Mouse (Mus musculus) heart, embryonic 13.5 days (tissue): ENCODE measurements around the gene Srl. TPM values are rescaled to one million over a fixed set of nuclear protein-coding genes. Genes with fewer than 3 reads are reported as not detected.
A peak's percentile ranks its signal among the peaks of the same experiment; 100 is the strongest.

ENCODE experiments used
- ATAC-seq: fragments of 200-750 bp; cut with Nextera tagmentation; 2 replicates; pipeline ENCODE4 v1.8.0; 2017; ENCODE audit warnings: moderate TSS enrichment; ENCODE audit not compliant: insufficient number of reproducible peaks, low FRiP score, low TSS enrichment; ENCODE audit errors: extremely low read depth
- H3K27ac ChIP-seq: fragments of 300-500 bp; sonication (generic); replicated peaks from 2 replicates; pipeline ENCODE4 v1.5.1; 2015; ENCODE audit warnings: moderate library complexity, mild to moderate bottlenecking, inconsistent platforms
- H3K27me3 ChIP-seq: fragments of 300-500 bp; sonication (generic); replicated peaks from 2 replicates; pipeline ENCODE4 v1.6.1; 2015; ENCODE audit warnings: mild to moderate bottlenecking, inconsistent platforms
- H3K36me3 ChIP-seq: fragments of 300-500 bp; sonication (generic); 2 replicates; pipeline ENCODE4 v1.6.1; 2015; ENCODE audit warnings: mild to moderate bottlenecking, inconsistent platforms
- H3K4me1 ChIP-seq: fragments of 300-500 bp; sonication (generic); 2 replicates; pipeline ENCODE4 v1.6.1; 2015; ENCODE audit warnings: inconsistent platforms
- H3K4me2 ChIP-seq: fragments of 300-500 bp; sonication (generic); 2 replicates; pipeline ENCODE4 v1.6.1; 2015; ENCODE audit warnings: inconsistent platforms, mild to moderate bottlenecking, moderate library complexity
- H3K4me3 ChIP-seq: fragments of 300-500 bp; sonication (generic); 2 replicates; pipeline ENCODE4 v1.5.1; 2015; ENCODE audit warnings: moderate library complexity, mild to moderate bottlenecking, inconsistent platforms
- H3K9ac ChIP-seq: fragments of 300-500 bp; sonication (generic); 2 replicates; pipeline ENCODE4 v1.6.1; 2015; ENCODE audit warnings: inconsistent platforms, mild to moderate bottlenecking, moderate library complexity
- H3K9me3 ChIP-seq: fragments of 300-500 bp; sonication (generic); 2 replicates; pipeline ENCODE4 v1.6.1; 2016; ENCODE audit warnings: inconsistent platforms
- WGBS: fragments of 180-500 bp; shearing (Covaris S2); methylation state at CpG from one replicate; pipeline ENCODE4 v1.1.7; 2015; ENCODE audit warnings: mixed read lengths; 5-methylcytosine and 5-hydroxymethylcytosine counted together
- polyA plus RNA-seq: library from polyadenylated mRNA; unstranded; fragments of >200 nt; fragmentation: Nextera tagmentation; extraction: Ambion mirVana; gene quantifications from 2 replicates; pipeline ENCODE4 v1.2.1, GENCODE M21; 2015

The Srl gene
- polyA plus RNA-seq, 1 experiment from 2014 or later, result 177 TPM

DNA sequence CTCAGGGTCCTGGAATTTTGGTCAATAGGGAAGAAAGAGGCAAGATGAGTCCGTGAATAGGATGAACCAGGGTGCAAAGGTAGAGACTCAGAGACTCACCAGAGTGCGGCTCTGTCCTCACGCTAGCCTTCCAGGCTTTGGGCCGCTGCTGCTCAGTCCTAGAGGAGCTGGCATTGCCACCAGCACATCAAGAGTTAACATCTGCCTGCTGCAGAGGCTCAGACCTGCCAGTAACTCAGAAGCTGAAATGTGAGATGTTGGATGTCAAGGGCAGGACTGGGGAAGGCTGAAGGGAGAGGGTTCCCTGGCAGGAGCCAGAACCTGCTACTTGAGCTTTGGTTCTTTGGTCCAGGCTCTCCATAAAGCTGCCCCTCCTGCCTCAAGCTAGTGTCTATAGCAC, 29.1 kb upstream of the Srl start:
- peaks cover 10% of the 10 kb centered on the region for H3K4me1 ChIP-seq
- peak overlapping the region; percentile 44 for H3K9ac ChIP-seq
- H3K27ac ChIP-seq, result no peak overlapping the region
- H3K9me3 ChIP-seq, result no peaks in the 10 kb centered on the region
- WGBS, result 47% methylated on average over 4 of the region's 4 CpGs
- no peak for ATAC-seq
- no peak overlapping the region for H3K4me3 ChIP-seq
- no peaks in the 10 kb centered on the region for H3K27me3 ChIP-seq
- no peak overlapping the region for H3K4me2 ChIP-seq
- no peaks in the 10 kb centered on the region for H3K36me3 ChIP-seq

DNA sequence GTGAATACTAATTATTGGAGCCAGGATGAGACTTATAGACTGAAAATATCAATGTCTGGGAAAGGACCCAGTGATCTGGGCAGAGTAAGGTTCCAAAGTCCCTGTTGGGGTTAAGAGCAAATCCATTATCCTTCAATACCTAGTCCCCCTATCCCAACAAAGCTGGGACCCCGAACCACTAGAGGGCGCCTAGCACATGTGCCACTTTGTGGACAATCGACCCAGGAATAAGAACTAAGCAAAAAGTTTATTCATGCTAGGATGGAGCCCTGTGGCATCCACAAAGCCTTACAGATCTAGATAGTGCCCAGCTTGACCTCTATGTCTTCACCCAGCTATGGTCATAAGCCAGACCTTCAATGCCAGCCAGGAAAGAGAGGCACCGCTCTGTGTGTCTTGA, 26.3 kb upstream of the Srl start:
- ATAC-seq, result no peak; the same call in 1 of the 2 replicates
- WGBS, result 21% methylated on average over 4 of the region's 4 CpGs

DNA sequence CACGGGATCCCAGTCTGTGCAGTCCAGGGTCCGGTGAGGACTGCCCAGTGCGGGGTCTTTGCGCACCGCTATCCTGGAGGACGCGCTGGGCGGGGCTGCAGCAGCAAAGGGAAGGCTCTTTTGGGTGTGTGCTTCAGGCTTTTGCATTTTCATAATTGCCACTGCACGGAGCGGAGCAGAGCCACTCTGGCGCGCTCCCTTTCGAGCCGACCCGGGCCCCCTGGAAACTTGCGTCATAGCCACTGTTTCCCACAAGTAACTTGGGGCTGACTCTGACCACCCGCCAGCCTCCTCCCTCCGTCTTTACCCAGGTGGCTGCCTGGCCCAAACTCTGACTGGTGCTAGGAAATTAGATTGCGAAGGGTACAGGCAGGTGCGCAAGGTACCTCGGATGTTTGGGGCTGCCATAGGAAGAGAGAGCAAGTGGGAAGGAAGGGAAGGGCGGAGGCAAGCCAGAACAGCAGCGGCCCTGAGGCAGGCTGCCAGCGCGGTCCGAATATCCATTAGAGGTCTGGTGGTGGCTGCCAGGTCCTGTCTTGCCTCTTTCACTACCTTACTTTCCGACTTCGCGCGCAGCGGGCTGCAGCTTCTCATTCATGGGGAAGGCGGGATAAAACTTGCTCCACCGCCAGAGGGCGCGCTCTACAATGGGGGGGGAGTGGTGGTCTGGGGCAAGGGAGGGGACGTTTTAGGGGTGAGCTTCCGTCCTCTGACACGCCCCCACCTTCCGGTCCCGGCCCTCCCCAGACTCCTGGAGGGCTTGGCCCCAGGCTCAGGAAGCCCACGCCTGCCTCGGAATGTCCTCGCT, 18.7 kb upstream of the Srl start:
- H3K36me3 ChIP-seq, result peaks cover 8% of the 10 kb centered on the region; the same call in 1 of the 2 replicates
- no peaks in the 10 kb centered on the region for H3K27me3 ChIP-seq
- H3K27ac ChIP-seq, result peak overlapping the region; percentile 92
- peak overlapping the region; percentile 84 for H3K4me2 ChIP-seq
- peak overlapping the region; percentile 91 for H3K9ac ChIP-seq
- under 1% methylated on average over 43 of the region's 43 CpGs for WGBS
- H3K4me1 ChIP-seq, result peaks cover 27% of the 10 kb centered on the region
- peak overlapping the region; percentile 85 for H3K4me3 ChIP-seq
- ATAC-seq, result peak; percentile 18; the same call in 1 of the 2 replicates
- no peaks in the 10 kb centered on the region for H3K9me3 ChIP-seq

More for the DNA sequence above, 26.3 kb upstream of the Srl start:
- no peak overlapping the region for H3K4me2 ChIP-seq
- H3K9ac ChIP-seq, result no peak overlapping the region
- no peak overlapping the region for H3K4me3 ChIP-seq
- H3K36me3 ChIP-seq, result no peaks in the 10 kb centered on the region
- peaks cover 10% of the 10 kb centered on the region for H3K4me1 ChIP-seq
- no peaks in the 10 kb centered on the region for H3K9me3 ChIP-seq
- H3K27ac ChIP-seq, result no peak overlapping the region
- no peaks in the 10 kb centered on the region for H3K27me3 ChIP-seq

DNA sequence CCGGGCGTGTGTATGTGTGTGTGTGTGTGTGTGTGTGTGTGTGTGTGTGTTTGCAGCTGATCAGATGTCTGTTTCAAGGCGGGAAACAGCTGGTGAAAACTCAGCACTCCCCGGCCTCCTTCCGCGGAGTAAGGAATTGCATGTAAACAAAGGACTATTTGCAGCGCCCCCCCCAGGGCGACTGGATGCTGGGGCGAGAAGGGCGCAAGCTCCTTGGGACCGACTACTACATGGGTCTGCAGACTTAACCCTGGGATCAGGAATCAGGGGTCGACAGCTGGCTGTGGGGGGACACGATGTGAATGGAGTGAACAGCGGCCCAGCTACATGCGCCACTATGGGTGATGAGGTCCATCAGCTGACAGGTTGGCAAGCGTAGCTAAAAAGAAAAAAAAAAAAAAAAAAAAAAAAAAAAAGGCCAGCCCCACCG, 18.1 kb upstream of the Srl start, which contains the start of gene Tfap4:
Gene Tfap4, minus strand, starts transcription at position 140 of the 430 bp plus-strand sequence.
- H3K9ac ChIP-seq, result peak within 1 kb of the TSS; percentile 91
- peaks cover 8% of the 10 kb centered on the region; the same call in 1 of the 2 replicates for H3K36me3 ChIP-seq
- H3K4me2 ChIP-seq, result peak within 1 kb of the TSS; percentile 84
- no peak for ATAC-seq
- WGBS, result under 1% methylated on average over 15 of the region's 17 CpGs
- H3K27ac ChIP-seq, result peak within 1 kb of the TSS; percentile 92
- H3K9me3 ChIP-seq, result no peaks in the 10 kb centered on the region
- H3K27me3 ChIP-seq, result no peaks in the 10 kb centered on the region
- peaks cover 31% of the 10 kb centered on the region for H3K4me1 ChIP-seq
- H3K4me3 ChIP-seq, result peak within 1 kb of the TSS; percentile 85

DNA sequence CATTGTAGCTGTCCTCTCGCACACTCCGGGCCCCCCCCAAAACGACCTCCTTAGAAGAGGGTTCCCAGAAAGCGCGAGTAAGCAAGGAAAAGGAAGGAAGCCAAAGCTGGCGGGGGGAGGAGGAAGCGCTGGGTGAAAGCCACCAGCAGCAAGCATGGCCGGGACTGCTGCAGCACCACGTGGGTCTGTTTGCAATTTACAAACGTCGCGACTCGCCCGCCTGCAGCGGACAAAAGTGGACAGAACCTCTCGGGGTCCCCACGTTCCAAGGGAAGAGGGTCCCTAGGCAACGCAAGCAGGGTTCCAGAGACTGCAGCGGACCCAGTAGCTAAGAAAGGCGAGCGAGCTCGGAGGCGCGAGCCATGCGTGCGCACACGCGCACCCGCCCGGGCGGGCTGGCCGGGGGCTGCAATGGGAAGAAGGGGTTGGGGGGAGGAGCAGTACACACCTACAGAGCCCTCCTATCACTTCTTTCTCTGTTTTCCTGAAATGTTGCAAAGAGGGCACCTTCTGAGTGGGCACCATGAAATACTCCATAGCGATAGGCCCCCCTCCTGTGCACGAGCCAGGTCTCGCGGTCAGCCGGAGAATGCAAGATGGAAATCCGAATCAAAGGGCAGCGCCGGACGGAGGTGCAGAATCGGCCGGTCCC, 17.5 kb upstream of the Srl start:
- H3K27me3 ChIP-seq, result no peaks in the 10 kb centered on the region
- peaks cover 8% of the 10 kb centered on the region; the same call in 1 of the 2 replicates for H3K36me3 ChIP-seq
- WGBS, result under 1% methylated on average over 43 of the region's 43 CpGs
- peak overlapping the region; percentile 85 for H3K4me3 ChIP-seq
- H3K4me2 ChIP-seq, result peak overlapping the region; percentile 84
- no peaks in the 10 kb centered on the region for H3K9me3 ChIP-seq
- H3K4me1 ChIP-seq, result peaks cover 37% of the 10 kb centered on the region
- H3K9ac ChIP-seq, result peak overlapping the region; percentile 91
- H3K27ac ChIP-seq, result peak overlapping the region; percentile 92
- 0 out of 2 replicates have a peak, but pooled peaks have one; percentile 1 for ATAC-seq

DNA sequence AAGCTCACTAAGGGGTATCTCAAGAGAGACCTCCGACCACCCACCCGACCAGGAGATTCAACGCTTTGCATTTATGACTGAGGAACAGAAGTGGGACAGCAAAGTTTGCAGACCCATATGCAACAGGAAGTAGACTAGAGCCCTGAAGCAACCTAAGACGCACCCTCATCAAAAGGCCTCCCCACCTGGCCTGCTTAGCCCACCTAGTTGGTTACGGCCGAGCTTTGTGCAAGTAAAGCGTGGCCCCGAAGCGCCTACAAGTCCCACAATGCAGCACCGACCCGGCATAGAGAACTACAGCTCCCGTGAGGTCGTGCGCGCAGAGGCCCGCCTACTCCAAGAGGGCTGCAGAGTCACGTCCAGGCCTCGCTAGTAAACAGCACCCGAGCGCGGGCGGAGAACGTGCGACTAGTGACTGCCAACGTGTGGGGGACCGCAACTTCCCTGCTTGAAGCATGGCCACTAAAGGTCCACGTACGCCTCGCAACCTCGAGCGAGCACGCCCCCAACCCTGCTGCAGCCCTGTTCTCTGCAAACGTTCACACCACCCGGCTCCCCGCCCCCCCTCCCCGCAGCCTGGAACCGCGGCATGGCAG, 16.9 kb upstream of the Srl start:
- Histone ChIP-seq H3K9ac (peak overlapping the region; percentile 91), H3K36me3 (peaks cover 8% of the 10 kb centered on the region; the same call in 1 of the 2 replicates), H3K27me3 (no peaks in the 10 kb centered on the region), H3K4me1 (peaks cover 44% of the 10 kb centered on the region), H3K27ac (peak overlapping the region; percentile 92), H3K9me3 (no peaks in the 10 kb centered on the region), H3K4me2 (peak overlapping the region; percentile 84), H3K4me3 (peak overlapping the region; percentile 85)
- WGBS, result under 1% methylated on average over 38 of the region's 38 CpGs
- peak; percentile 84 for ATAC-seq

DNA sequence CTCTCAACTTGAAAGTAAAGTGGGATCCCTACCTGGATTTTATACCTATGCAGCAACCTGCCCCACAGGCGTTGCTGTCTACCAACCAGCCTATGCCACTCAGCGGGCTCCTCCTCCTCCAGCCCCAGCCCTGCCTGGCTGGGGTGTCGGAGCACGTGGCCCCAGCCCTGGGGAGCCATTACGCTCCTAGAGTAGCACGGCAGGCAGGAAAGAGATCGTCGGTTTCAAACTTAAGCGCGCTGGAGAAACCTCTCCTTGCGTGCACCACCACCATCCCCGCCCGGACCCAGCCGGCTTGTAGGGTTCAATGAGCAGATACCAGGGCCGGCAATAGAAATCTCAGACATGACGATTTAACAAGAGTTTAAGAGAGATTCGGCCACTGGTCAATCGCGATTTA, 16.3 kb upstream of the Srl start:
- Histone ChIP-seq H3K4me2 (peak overlapping the region; percentile 84), H3K9me3 (no peaks in the 10 kb centered on the region), H3K27ac (peak overlapping the region; percentile 92), H3K9ac (peak overlapping the region; percentile 91), H3K4me1 (peaks cover 49% of the 10 kb centered on the region), H3K36me3 (peaks cover 8% of the 10 kb centered on the region; the same call in 1 of the 2 replicates), H3K4me3 (peak overlapping the region; percentile 85), H3K27me3 (no peaks in the 10 kb centered on the region)
- under 1% methylated on average over 19 of the region's 19 CpGs for WGBS
- peak; percentile 51; the same call in 1 of the 2 replicates for ATAC-seq

DNA sequence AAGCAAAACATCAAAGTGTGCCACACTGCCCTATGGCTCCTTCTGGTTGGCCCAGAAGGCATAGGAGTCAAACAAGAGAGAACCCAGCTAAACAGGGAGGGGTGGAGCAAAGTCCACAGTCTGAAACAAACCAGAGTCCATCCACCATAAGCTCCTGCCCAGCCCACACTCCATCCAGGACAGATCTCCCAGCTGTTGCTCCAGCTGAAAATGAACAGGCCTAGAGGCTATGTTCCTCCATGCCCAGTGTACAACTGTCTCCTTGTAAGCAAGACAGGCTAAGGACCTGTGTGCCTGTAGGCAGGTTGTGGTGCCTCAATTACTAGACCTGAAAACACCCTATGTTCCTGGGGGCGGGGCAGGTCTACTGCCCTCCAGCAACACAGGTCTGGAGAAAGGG, 15.5 kb upstream of the Srl start:
- Histone ChIP-seq H3K36me3 (peaks cover 8% of the 10 kb centered on the region; the same call in 1 of the 2 replicates), H3K4me1 (peaks cover 58% of the 10 kb centered on the region), H3K27me3 (no peaks in the 10 kb centered on the region), H3K27ac (0 out of 2 replicates have a peak overlapping the region, but pooled peaks have one; percentile 92), H3K9me3 (no peaks in the 10 kb centered on the region), H3K4me3 (peak overlapping the region; percentile 85; the same call in 1 of the 2 replicates), H3K4me2 (peak overlapping the region; percentile 84), H3K9ac (peak overlapping the region; percentile 91)
- no peak for ATAC-seq
- 65% methylated on average over 1 of the region's 1 CpGs for WGBS

DNA sequence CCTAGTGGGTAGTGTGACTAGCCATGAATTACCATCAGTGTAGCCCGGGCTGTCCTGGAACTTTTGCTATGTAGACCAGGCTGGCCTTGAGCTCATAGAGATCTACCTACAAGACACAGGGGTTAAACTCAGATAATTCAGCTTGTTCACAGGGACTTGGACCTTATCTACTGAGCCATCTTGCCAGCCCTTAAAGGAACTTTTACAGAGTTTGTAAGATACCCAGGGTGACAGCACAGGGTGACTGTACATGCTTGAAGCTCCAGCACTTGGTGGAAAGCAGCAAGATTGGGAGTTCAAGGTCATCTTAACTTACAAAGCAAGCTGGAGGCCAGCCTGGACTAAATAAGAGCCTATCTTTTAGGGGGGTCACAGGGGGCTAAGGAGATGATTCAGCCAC, 13.9 kb upstream of the Srl start:
- Histone ChIP-seq H3K27me3 (no peaks in the 10 kb centered on the region), H3K27ac (no peak overlapping the region), H3K4me3 (no peak overlapping the region), H3K36me3 (peaks cover 17% of the 10 kb centered on the region), H3K4me2 (no peak overlapping the region), H3K9me3 (no peaks in the 10 kb centered on the region), H3K4me1 (peaks cover 60% of the 10 kb centered on the region), H3K9ac (no peak overlapping the region)
- ATAC-seq, result no peak
- WGBS, result 93% methylated on average over 1 of the region's 1 CpGs

DNA sequence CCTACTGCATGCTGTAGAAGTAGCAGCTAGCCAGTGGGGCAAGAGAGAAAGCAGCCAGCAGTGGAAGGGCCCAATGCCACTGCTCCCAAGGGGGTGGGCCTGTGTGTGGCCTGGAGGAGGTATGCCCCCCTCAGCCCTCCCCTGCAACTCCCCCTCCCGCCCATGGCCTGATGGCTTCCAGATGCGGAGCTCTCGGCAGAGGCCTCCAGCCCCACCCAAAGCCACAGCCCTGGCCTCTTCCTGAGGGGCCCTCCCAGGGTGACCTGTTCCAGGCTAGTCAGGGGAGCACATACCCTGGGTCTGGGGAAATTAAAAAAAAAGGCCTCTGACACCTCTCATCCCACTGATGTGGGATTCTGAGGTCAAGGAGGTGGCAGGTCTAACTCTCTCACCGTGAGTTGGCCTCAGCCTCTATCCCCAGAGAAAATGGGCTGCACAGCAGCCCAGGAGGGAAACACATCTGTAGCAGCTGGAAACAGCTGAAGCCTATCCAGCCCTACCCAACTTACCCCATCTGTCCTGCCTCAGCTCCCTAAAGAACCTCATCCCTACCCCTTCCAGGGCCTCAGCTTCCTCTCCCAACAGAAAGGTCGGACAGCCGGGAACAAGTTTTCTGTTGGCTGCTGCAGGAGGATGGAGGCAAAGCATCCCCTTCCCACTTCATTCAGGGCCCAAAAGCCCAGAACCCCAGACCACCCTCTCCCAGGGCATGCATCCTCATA, 11.4 kb upstream of the Srl start:
- H3K27me3 ChIP-seq, result no peaks in the 10 kb centered on the region
- H3K4me1 ChIP-seq, result peaks cover 56% of the 10 kb centered on the region
- H3K27ac ChIP-seq, result peak overlapping the region; percentile 72
- H3K9ac ChIP-seq, result peak overlapping the region; percentile 66
- ATAC-seq, result peak; percentile 59
- H3K36me3 ChIP-seq, result peaks cover 36% of the 10 kb centered on the region
- 26% methylated on average over 6 of the region's 6 CpGs for WGBS
- peak overlapping the region; percentile 35 for H3K4me2 ChIP-seq
- no peak overlapping the region for H3K4me3 ChIP-seq
- H3K9me3 ChIP-seq, result no peaks in the 10 kb centered on the region
